Mouse (Mus musculus) central nervous system, embryonic 14 days (tissue): ENCODE results near the gene Aacs. TPM values are rescaled to one million over a fixed set of nuclear protein-coding genes. Genes with fewer than 3 reads are reported as not detected.

Experiments used
- polyA plus RNA-seq: library from polyadenylated mRNA; depleted of rRNA; stranded (reverse); fragments of >200 nt; gene quantifications from 2 replicates; pipeline ENCODE4 v1.2.3, GENCODE M21; 2012; rRNA removed

Gene Aacs
- 58.1 and 62.2 TPM in 2 replicates for polyA plus RNA-seq

DNA sequence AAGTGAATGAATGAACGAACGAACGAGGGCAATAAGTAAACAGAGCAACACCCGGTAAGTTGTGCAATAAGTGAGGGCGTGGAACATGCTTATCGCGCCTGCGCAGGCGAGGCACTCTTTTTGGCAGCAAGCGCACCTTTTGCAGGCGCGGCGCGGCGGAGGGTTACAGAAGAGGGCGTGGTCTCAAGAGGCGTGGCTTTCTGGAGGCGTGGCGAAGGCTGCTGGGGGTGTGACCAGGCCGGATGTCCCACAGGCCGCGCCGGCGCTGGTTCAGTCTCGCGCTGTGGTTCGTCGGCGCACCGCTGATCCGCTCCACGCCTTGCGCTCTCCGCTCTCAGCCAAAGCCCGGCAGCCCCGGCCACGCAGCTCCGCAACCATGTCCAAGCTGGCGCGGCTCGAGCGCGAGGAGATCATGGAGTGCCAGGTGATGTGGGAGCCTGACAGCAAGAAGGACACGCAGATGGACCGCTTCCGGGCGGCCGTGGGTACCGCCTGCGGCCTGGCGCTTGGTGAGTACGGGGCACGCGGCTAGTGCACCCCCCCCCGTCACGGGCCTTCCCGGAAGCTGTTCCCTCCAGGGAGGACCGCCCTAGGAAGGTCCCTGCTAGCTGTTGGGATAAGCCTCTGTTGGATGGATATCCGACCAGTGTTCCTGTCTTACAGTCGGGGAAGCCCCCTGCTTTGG, at the start of gene Aacs:
TSS of gene Aacs (plus strand) at position 214 of the 685 bp plus-strand sequence.

GRCm38 (mm10) chr5:125433793-125434337, 41.7 kb upstream of the Aacs start, which contains the start of gene Dhx37:
Gene Dhx37 (minus strand): TSS chr5:125434121.

GRCm38 (mm10) chr5:125441234-125442114, 34.1 kb upstream of the Aacs start, which contains the start of gene Bri3bp:
Gene Bri3bp (plus strand): TSS chr5:125441568.

DNA sequence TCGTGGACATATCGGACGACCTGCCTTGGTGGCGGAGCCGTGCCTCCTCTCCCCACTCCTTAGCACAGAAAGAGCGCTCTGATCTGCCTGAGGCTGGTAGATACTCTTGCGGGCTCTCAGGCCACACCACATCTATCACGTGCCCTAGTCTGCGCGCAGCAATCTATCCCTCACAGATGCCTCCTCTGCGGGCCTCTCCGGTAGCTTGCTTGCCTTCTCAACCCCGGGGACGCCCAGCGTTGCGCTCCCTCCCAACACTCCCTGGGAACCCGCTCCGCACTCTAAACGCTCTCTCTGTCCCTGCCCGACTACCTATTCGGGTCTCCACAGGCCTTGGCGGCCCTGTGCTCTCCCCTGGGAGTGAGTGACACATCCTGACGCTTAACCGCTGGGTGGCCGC, 56.0 kb downstream of the Aacs start, which contains the start of gene Tmem132b:
TSS of gene Tmem132b (plus strand) at position 141 of the 400 bp plus-strand sequence.

Other genes starting within 250 kb of the Aacs start
- 37.7 and 41.7 TPM in 2 replicates for gene Scarb1, start 134.7 kb upstream of the Aacs start, polyA plus RNA-seq
- gene Gm10382, start 86.5 kb upstream of the Aacs start, polyA plus RNA-seq: 0.28 and 0.29 TPM in 2 replicates
- gene Ubc, start 85.6 kb upstream of the Aacs start, polyA plus RNA-seq: 708 and 739 TPM in 2 replicates
- gene Dhx37, start 41.7 kb upstream of the Aacs start, polyA plus RNA-seq: 21.9 and 28.2 TPM in 2 replicates
- 15.3 and 15.8 TPM in 2 replicates for gene Bri3bp, start 34.2 kb upstream of the Aacs start, polyA plus RNA-seq
- 4.9 and 5.4 TPM in 2 replicates for gene Tmem132b, start 56.0 kb downstream of the Aacs start, polyA plus RNA-seq